25 mouse cellular contexts compared by ENCODE assay signal in genomic region chr14:48345956-48346355, GRCm38 (mm10).
"Had no signal": no experiment of that assay in that cellular context is flagged by ENCODE, and none has a peak within 500 bp of the region (broad histone marks: within the 10 kb centered on the region; RNA-seq: fewer than 3 reads in every experiment).

No protein-coding gene starts in this region.

- H3K9ac ChIP-seq: hindbrain, embryonic 13.5 days; hindbrain, embryonic 15.5 days; kidney, embryonic 15.5 days; limb, embryonic 12.5 days; liver, embryonic 13.5 days; liver, embryonic 15.5 days; liver, postnatal 0 days had no signal

- H3K27ac ChIP-seq: heart, adult 2 months; heart, embryonic 10.5 days; hindbrain, embryonic 13.5 days; hindbrain, embryonic 15.5 days; hindbrain, postnatal 0 days; kidney, embryonic 15.5 days; kidney, postnatal 0 days; layer of hippocampus, adult 2 months; left cerebral cortex, adult 2 months; limb, embryonic 10.5 days; limb, embryonic 12.5 days; liver, embryonic 13.5 days; liver, embryonic 15.5 days had no signal

- H3K27me3 ChIP-seq: hindbrain, embryonic 13.5 days; kidney, embryonic 15.5 days; limb, embryonic 12.5 days; liver, embryonic 13.5 days; liver, embryonic 15.5 days had no signal

- H3K4me3 ChIP-seq: heart, adult 2 months; heart, embryonic 10.5 days; hindbrain, embryonic 13.5 days; hindbrain, embryonic 15.5 days; kidney, embryonic 15.5 days; layer of hippocampus, adult 2 months; left cerebral cortex, adult 2 months; limb, embryonic 10.5 days; limb, embryonic 12.5 days; liver, embryonic 13.5 days; liver, embryonic 15.5 days had no signal

- H3K36me3 ChIP-seq: heart, embryonic 10.5 days; hindbrain, embryonic 13.5 days; hindbrain, embryonic 15.5 days; kidney, embryonic 15.5 days; limb, embryonic 10.5 days; limb, embryonic 12.5 days; liver, embryonic 13.5 days; liver, embryonic 15.5 days had no signal

- H3K4me2 ChIP-seq: hindbrain, embryonic 13.5 days; hindbrain, embryonic 15.5 days; kidney, embryonic 15.5 days; limb, embryonic 12.5 days; liver, embryonic 11.5 days; liver, embryonic 13.5 days; liver, embryonic 15.5 days had no signal

- H3K9me3 ChIP-seq: heart, embryonic 10.5 days; hindbrain, embryonic 13.5 days; hindbrain, embryonic 15.5 days; kidney, embryonic 15.5 days; limb, embryonic 10.5 days; limb, embryonic 12.5 days; liver, embryonic 13.5 days; liver, embryonic 15.5 days had no signal

- ATAC-seq: hindbrain, postnatal 0 days; intestine, embryonic 16.5 days; liver, postnatal 0 days had no signal

- DNase-seq: gastrocnemius, postnatal 14 days; gastrocnemius, postnatal 36 days; heart, postnatal 10 days; kidney, adult 11 months; kidney, adult 2 months; kidney, adult 9 months; kidney, postnatal 14 days; kidney, postnatal 36 days; liver; liver, embryonic 13.5 days; liver, postnatal 0 days had no signal

- H3K4me1 ChIP-seq: heart, embryonic 10.5 days; kidney, embryonic 15.5 days; liver, embryonic 13.5 days; liver, embryonic 15.5 days had no signal
